Mouse (Mus musculus): ENCODE data around the gene Npepps.
A peak's percentile ranks its signal among the peaks of the same experiment; 100 is the strongest.
"Not testable (repeated sequence)": the region's sequence is repeated elsewhere in the genome, so short reads cannot be mapped to it uniquely, and the experiment has no call there.

Gene Npepps

GRCm38 (mm10) chr11:97280216-97280861 is at the start of gene Npepps:
Npepps (minus strand) TSS chr11:97280638.
- peak; percentile 66 for DNase-seq (ENCODE audit: low read depth, low spot score)

GRCm38 (mm10) chr11:97328148-97328547 is 47.7 kb upstream of the Npepps start:
- DNase-seq (ENCODE audit: low read depth, low spot score), result peak; percentile 90

- DNase-seq (ENCODE audit: low read depth, low spot score), result peak; percentile 74
These were observed 44.8 kb upstream of the Npepps start for GRCm38 (mm10) chr11:97325224-97325623.

GRCm38 (mm10) chr11:97321894-97322600 is 41.6 kb upstream of the Npepps start:
- DNase-seq (ENCODE audit: low read depth, low spot score), result peak; percentile 88

- DNase-seq (ENCODE audit: low read depth, low spot score), result no peak
These were observed 40.8 kb upstream of the Npepps start for GRCm38 (mm10) chr11:97321197-97321596.

GRCm38 (mm10) chr11:97315504-97316503 is 35.4 kb upstream of the Npepps start, which contains the start of gene Mrpl45:
Mrpl45 (plus strand) TSS chr11:97315716.
- peak; percentile 99 for DNase-seq (ENCODE audit: low read depth, low spot score)

GRCm38 (mm10) chr11:97314751-97315503 is 34.5 kb upstream of the Npepps start:
- DNase-seq (ENCODE audit: low read depth, low spot score), result no peak

GRCm38 (mm10) chr11:97314110-97314509 is 33.7 kb upstream of the Npepps start:
- peak; percentile 89 for DNase-seq (ENCODE audit: low read depth, low spot score)

GRCm38 (mm10) chr11:97312871-97313270 is 32.4 kb upstream of the Npepps start:
- DNase-seq (ENCODE audit: low read depth, low spot score), result not testable (repeated sequence)

- peak; percentile 85 for DNase-seq (ENCODE audit: low read depth, low spot score)
These were observed 30.6 kb upstream of the Npepps start for GRCm38 (mm10) chr11:97310895-97311631.

- peak; percentile 98 for DNase-seq (ENCODE audit: low read depth, low spot score)
These were observed 29.6 kb upstream of the Npepps start for GRCm38 (mm10) chr11:97309911-97310571.

GRCm38 (mm10) chr11:97309451-97309836 is 29.0 kb upstream of the Npepps start:
- peak; percentile 51 for DNase-seq (ENCODE audit: low read depth, low spot score)

- no peak for DNase-seq (ENCODE audit: low read depth, low spot score)
These were observed 28.5 kb upstream of the Npepps start for GRCm38 (mm10) chr11:97308806-97309450.

- no peak for DNase-seq (ENCODE audit: low read depth, low spot score)
These were observed 27.0 kb upstream of the Npepps start for GRCm38 (mm10) chr11:97307294-97308069.

GRCm38 (mm10) chr11:97304631-97305030 is 24.2 kb upstream of the Npepps start:
- no peak for DNase-seq (ENCODE audit: low read depth, low spot score)

GRCm38 (mm10) chr11:97302231-97302781 is 21.9 kb upstream of the Npepps start:
- DNase-seq (ENCODE audit: low read depth, low spot score), result peak; percentile 55

GRCm38 (mm10) chr11:97301406-97301805 is 21.0 kb upstream of the Npepps start:
- DNase-seq (ENCODE audit: low read depth, low spot score), result no peak

GRCm38 (mm10) chr11:97299939-97300338 is 19.5 kb upstream of the Npepps start:
- DNase-seq (ENCODE audit: low read depth, low spot score), result no peak

All from ES-CJ7 (cell line).